Mouse (Mus musculus) neural tube, embryonic 13.5 days (tissue): ENCODE measurements around the gene Pgd. TPM values are rescaled to one million over a fixed set of nuclear protein-coding genes. Genes with fewer than 3 reads are reported as not detected.

Experiments used
- polyA plus RNA-seq: library from polyadenylated mRNA; unstranded; fragments of >200 nt; fragmentation: Nextera tagmentation; extraction: Ambion mirVana; gene quantifications from 2 replicates; pipeline ENCODE4 v1.2.1, GENCODE M21; 2015

Gene Pgd
- polyA plus RNA-seq, 1 experiment from 2014 or later: 117 TPM

Other genes starting within 250 kb of the Pgd start
- 50.5 and 52.9 TPM in 2 replicates for gene Pex14, start 66.9 kb downstream of the Pgd start, polyA plus RNA-seq
- gene Dffa, start 62.6 kb downstream of the Pgd start, polyA plus RNA-seq: 32.8 and 35.6 TPM in 2 replicates
- gene Cort, start 40.0 kb downstream of the Pgd start, polyA plus RNA-seq: not detected in 2 replicates
- gene Cenps, start 29.1 kb downstream of the Pgd start, polyA plus RNA-seq: 21.1 and 21.9 TPM in 2 replicates
- 123 and 130 TPM in 2 replicates for gene Kif1b, start 140.9 kb upstream of the Pgd start, polyA plus RNA-seq